Mouse (Mus musculus) ES-Bruce4 (cell line): ENCODE data around the gene Amz2.
"Not testable (repeated sequence)": the region's sequence is repeated elsewhere in the genome, so short reads cannot be mapped to it uniquely, and the experiment has no call there.

Source experiments
- CTCF ChIP-seq: IDR thresholded peaks from one replicate; pipeline ENCODE4 v1.8.1; 2011; ENCODE audit warnings: low read depth, low read length
- POLR2A ChIP-seq: IDR thresholded peaks from one replicate; pipeline ENCODE4 v1.8.1; 2011; ENCODE audit warnings: low read length; ENCODE audit not compliant: insufficient read depth

DNA sequence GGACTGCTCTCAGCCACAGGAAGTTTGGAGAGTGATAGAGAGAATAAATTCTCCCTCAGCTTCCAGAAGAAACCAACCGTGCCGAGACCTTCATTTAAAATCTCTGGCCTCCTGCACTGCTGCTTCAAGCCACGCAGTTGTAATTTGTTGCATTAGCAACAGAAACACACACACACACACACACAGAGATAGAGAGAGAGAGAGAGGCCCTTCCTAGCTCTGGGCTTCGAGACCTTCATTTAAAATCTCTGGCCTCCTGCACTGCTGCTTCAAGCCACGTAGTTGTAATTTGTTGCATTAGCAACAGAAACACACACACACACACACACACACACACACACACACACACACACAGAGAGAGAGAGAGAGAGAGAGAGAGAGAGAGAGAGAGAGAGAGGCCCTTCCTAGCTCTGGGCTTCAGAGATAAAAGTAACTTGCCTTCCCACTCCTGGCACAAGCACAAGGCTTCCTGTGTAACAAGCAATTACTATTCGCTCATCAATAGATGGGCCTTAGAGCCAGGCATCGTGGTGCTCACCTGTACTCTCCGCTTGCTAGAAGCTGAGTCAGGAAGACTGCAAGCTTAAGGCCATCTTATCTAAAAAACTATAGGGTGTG lies 67.2 kb downstream of the Amz2 start:
- not testable (repeated sequence) for TF ChIP-seq CTCF, POLR2A
